Mouse (Mus musculus) CH12.LX (cell line): Measurements from ENCODE around the gene Pigo. TPM values are rescaled to one million over a fixed set of nuclear protein-coding genes. Genes with fewer than 3 reads are reported as not detected.
"Not testable (repeated sequence)": the region's sequence is repeated elsewhere in the genome, so short reads cannot be mapped to it uniquely, and the experiment has no call there.

Source experiments
- DNase-seq: peaks from one replicate; pipeline ENCODE4 v3.0.0-alpha.2; 2013; ENCODE audit errors: extremely low read depth
- H3K27ac ChIP-seq: 2 replicates; pipeline ENCODE4 v1.5.1; 2012; ENCODE audit warnings: low read depth, mild to moderate bottlenecking, control low read depth, moderate library complexity; ENCODE audit not compliant: insufficient read depth
- H3K27me3 ChIP-seq: replicated peaks from 2 replicates; pipeline ENCODE3; 2012; ENCODE audit warnings: inconsistent platforms
- H3K36me3 ChIP-seq, 2 experiments: replicated peaks in 1 of 2; 2 replicates each; pipeline versions ENCODE3 to v1.6.1; 2012; ENCODE audit warnings: inconsistent platforms in 1 of 2, low read length in 1 of 2, mild to moderate bottlenecking in 1 of 2, mixed read lengths in 1 of 2, moderate library complexity in 1 of 2; ENCODE audit not compliant: control insufficient read depth in 1 of 2, insufficient read depth in 1 of 2
- H3K4me1 ChIP-seq, 2 experiments: 2 replicates each; pipeline ENCODE4 v1.6.1; 2012; ENCODE audit warnings: inconsistent platforms in 1 of 2, moderate library complexity in 1 of 2; ENCODE audit not compliant: insufficient read depth in 2 of 2, control insufficient read depth in 1 of 2
- H3K4me2 ChIP-seq: 2 replicates; pipeline ENCODE4 v1.6.1; 2012; ENCODE audit warnings: low read depth, mild to moderate bottlenecking, control low read depth; ENCODE audit not compliant: poor library complexity, insufficient read depth, severe bottlenecking
- H3K4me3 ChIP-seq, 3 experiments: fragments of 150-350 bp in 1 of 3; sonication (generic) in 1 of 3; replicated peaks in 1 of 3; 2 replicates each; pipeline versions ENCODE3 to v1.5.1; 2011 to 2012; ENCODE audit warnings: low read depth in 2 of 3, low read length in 2 of 3, mild to moderate bottlenecking in 2 of 3, moderate library complexity in 2 of 3, control low read depth in 1 of 3, improper control_type of control experiment in 1 of 3, inconsistent platforms in 1 of 3, mixed read lengths in 1 of 3; ENCODE audit not compliant: poor library complexity in 1 of 3
- H3K79me2 ChIP-seq: replicated peaks from 2 replicates; pipeline ENCODE4 v1.6.1; 2012; ENCODE audit warnings: mild to moderate bottlenecking, moderate library complexity; ENCODE audit not compliant: control insufficient read depth, poor library complexity, insufficient read depth, severe bottlenecking; ENCODE audit errors: extremely low read depth
- H3K9ac ChIP-seq: 2 replicates; pipeline ENCODE4 v1.6.1; 2012; ENCODE audit warnings: low read depth, mild to moderate bottlenecking, control low read depth, moderate library complexity; ENCODE audit not compliant: insufficient read depth
- H3K9me3 ChIP-seq: replicated peaks from 2 replicates; pipeline ENCODE3; 2012; ENCODE audit warnings: low read length, inconsistent platforms, mixed read lengths
- CHD1 ChIP-seq: IDR thresholded peaks from 2 replicates; pipeline ENCODE4 v1.6.1; 2012; ENCODE audit warnings: low read depth, low read length, improper control_type of control experiment, inconsistent platforms
- CTCF ChIP-seq, 2 experiments: IDR thresholded peaks in 1 of 2; conservative IDR thresholded peaks in 1 of 2; 2 replicates each; pipeline ENCODE4 v1.5.1; 2011 to 2012; ENCODE audit warnings: low read depth in 2 of 2, low read length in 2 of 2, improper control_type of control experiment in 1 of 2, inconsistent platforms in 1 of 2, mild to moderate bottlenecking in 1 of 2, moderate library complexity in 1 of 2
- E2F4 ChIP-seq: IDR thresholded peaks from 2 replicates; pipeline ENCODE4 v1.6.1; 2011; ENCODE audit warnings: low read depth, low read length, improper control_type of control experiment; ENCODE audit not compliant: insufficient replicate concordance
- ETS1 ChIP-seq: conservative IDR thresholded peaks from 2 replicates; pipeline ENCODE4 v1.6.1; 2012; ENCODE audit warnings: low read depth, mild to moderate bottlenecking, inconsistent platforms, low read length, improper control_type of control experiment, moderate library complexity
- HCFC1 ChIP-seq: IDR thresholded peaks from 2 replicates; pipeline ENCODE4 v1.6.1; 2012; ENCODE audit warnings: low read depth, mild to moderate bottlenecking, inconsistent platforms, low read length, improper control_type of control experiment
- IRF4 ChIP-seq: IDR thresholded peaks from 2 replicates; pipeline ENCODE4 v1.6.1; 2014; ENCODE audit warnings: low read depth, mild to moderate bottlenecking, inconsistent platforms, low read length, improper control_type of control experiment
- JUN ChIP-seq: IDR thresholded peaks from 2 replicates; pipeline ENCODE4 v1.6.1; 2011; ENCODE audit warnings: low read depth, mild to moderate bottlenecking, low read length, improper control_type of control experiment, moderate library complexity; ENCODE audit not compliant: insufficient read depth
- JUND ChIP-seq: conservative IDR thresholded peaks from 2 replicates; pipeline ENCODE4 v1.6.1; 2011; ENCODE audit warnings: low read depth, low read length, improper control_type of control experiment
- MAZ ChIP-seq: IDR thresholded peaks from 2 replicates; pipeline ENCODE4 v1.6.1; 2012; ENCODE audit warnings: low read depth, mild to moderate bottlenecking, inconsistent platforms, low read length, improper control_type of control experiment, moderate library complexity
- MEF2A ChIP-seq: IDR thresholded peaks from 2 replicates; pipeline ENCODE4 v1.6.1; 2014; ENCODE audit warnings: low read depth, mild to moderate bottlenecking, inconsistent platforms, low read length, improper control_type of control experiment, borderline replicate concordance
- MYC ChIP-seq: IDR thresholded peaks from 2 replicates; pipeline ENCODE4 v1.6.1; 2011; ENCODE audit warnings: low read depth, mild to moderate bottlenecking, improper control_type of control experiment, low read length
- NELFE ChIP-seq: IDR thresholded peaks from 2 replicates; pipeline ENCODE4 v1.6.1; 2011; ENCODE audit warnings: low read depth, low read length, improper control_type of control experiment
- NRF1 ChIP-seq: IDR thresholded peaks from 2 replicates; pipeline ENCODE4 v1.6.1; 2014; ENCODE audit warnings: low read depth, mild to moderate bottlenecking, inconsistent platforms, low read length, improper control_type of control experiment, moderate library complexity
- PAX5 ChIP-seq: IDR thresholded peaks from 2 replicates; pipeline ENCODE4 v1.6.1; 2012; ENCODE audit warnings: low read length, inconsistent platforms, mixed read lengths
- POLR2AphosphoS2 ChIP-seq: IDR thresholded peaks from 2 replicates; pipeline ENCODE4 v1.6.1; 2011; ENCODE audit warnings: low read depth, low read length, improper control_type of control experiment
- RAD21 ChIP-seq: IDR thresholded peaks from 2 replicates; pipeline ENCODE4 v1.6.1; 2011; ENCODE audit warnings: low read depth, mild to moderate bottlenecking, low read length, improper control_type of control experiment, moderate library complexity
- SIN3A ChIP-seq: IDR thresholded peaks from 2 replicates; pipeline ENCODE4 v1.6.1; 2012; ENCODE audit warnings: low read length, improper control_type of control experiment, inconsistent platforms
- USF2 ChIP-seq: conservative IDR thresholded peaks from 2 replicates; pipeline ENCODE4 v1.6.1; 2011; ENCODE audit warnings: low read depth, low read length, improper control_type of control experiment
- ZC3H11A ChIP-seq: IDR thresholded peaks from 2 replicates; pipeline ENCODE4 v1.6.1; 2012; ENCODE audit warnings: low read depth, mild to moderate bottlenecking, inconsistent platforms, low read length, improper control_type of control experiment
- ZNF384 ChIP-seq: IDR thresholded peaks from 2 replicates; pipeline ENCODE4 v1.6.1; 2012; ENCODE audit warnings: low read depth, low read length, improper control_type of control experiment, inconsistent platforms
- dilution Hi-C: fragments of 300-500 bp; cut with MboI; formaldehyde crosslinking; loops from 2 replicates; pipeline ENCODE4 v1.14.3; 2020; ENCODE audit warnings: low sequenced_read_pairs; ENCODE audit not compliant: extremely low pct_unique_long_range_greater_than_20kb, extremely low pct_ligation_motif_present
- in situ Hi-C: fragments of 300-500 bp; cut with MboI; formaldehyde crosslinking; loops from 3 replicates; pipeline ENCODE4 v1.14.3; 2019; ENCODE audit warnings: low sequenced_read_pairs, low pct_ligation_motif_present, low pct_unique_long_range_greater_than_20kb, mixed read lengths
- polyA plus RNA-seq: library from polyadenylated mRNA; unstranded; fragments of >175 nt; gene quantifications from 2 replicates; pipeline ENCODE4 v1.2.1, GENCODE M21; 2012; ENCODE audit warnings: low read depth; ENCODE audit not compliant: insufficient read length
- total RNA-seq, 2 experiments: library from RNA; depleted of rRNA; stranded (reverse); fragments of 300-350 nt in 1 of 2; fragments of >200 nt in 1 of 2; gene quantifications; 2 replicates each; pipeline ENCODE4 v1.2.3; 2012 to 2014

Pigo gene
- total and polyA plus RNA-seq, 3 experiments = 8.0 to 19.4 (median 18.7) TPM

DNA sequence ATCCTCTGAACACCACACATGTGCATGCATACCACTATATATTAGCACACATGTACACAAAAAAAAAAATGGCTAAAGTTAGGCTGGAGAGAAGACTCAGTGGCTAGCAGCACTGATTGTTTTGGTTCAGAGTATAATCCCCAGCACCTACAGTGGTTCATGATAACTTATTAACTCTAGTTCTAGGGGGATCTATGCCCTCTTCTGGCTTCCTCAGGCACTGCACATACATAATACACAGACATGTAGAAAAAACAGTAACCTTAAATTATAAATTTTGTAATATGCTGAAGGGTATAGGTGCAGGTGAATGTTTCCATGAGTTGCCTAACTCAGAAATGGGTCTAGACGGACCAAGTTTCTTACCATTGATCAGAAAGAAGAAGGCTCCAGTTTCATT, 37.3 kb downstream of the Pigo start:
- H3K4me1 ChIP-seq = no peaks in the 10 kb centered on the region
- dilution Hi-C loops (no loop called here), in situ Hi-C loops (no loop called here)
- peaks cover 86 to 96% of the 10 kb centered on the region in 2 experiments for H3K36me3 ChIP-seq
- no peak overlapping the region for H3K9ac ChIP-seq
- DNase-seq = peak; percentile 15
- no peak overlapping the region for H3K27ac ChIP-seq
- TF ChIP-seq CHD1 = no peak
- no peak for TF ChIP-seq NELFE
- peak; percentile 15 to 28; a peak in 3 of 4 replicates for TF ChIP-seq CTCF (conservative IDR thresholded peaks at IDR 0.05 in 1 of 2, IDR thresholded peaks at IDR 0.05 in 1 of 2; ENCODE audit: low read depth in 2 of 2, low read length in 2 of 2)
- TF ChIP-seq ZNF384 = no peak
- no peak for TF ChIP-seq ZC3H11A
- TF ChIP-seq RAD21 = no peak
- H3K27me3 ChIP-seq = no peaks in the 10 kb centered on the region
- H3K79me2 ChIP-seq = peaks cover 22% of the 10 kb centered on the region
- no peaks in the 10 kb centered on the region for H3K9me3 ChIP-seq
- no peak overlapping the region for H3K4me2 ChIP-seq
- no peak overlapping the region for H3K4me3 ChIP-seq

DNA sequence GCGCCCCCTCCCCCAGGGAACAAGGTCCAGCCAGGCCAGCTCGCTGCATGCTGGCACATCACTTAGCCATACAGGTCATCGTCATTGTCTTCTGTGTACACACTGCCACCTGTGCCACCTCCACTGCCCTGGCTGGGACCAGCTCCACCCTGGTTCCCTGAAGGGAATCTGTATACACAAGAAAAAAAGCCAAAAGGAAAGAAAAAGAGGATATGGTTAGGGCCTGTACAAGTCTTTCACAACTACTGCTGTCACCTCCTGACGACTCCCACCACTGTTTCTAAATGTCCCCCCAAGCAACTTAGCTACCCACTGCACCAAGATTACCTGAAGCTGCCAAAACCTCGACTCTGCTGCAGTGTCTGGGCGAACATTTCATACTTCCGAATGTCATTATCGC, 45.2 kb downstream of the Pigo start:
- H3K27me3 ChIP-seq, H3K79me2 ChIP-seq, in situ Hi-C loops, H3K9ac ChIP-seq, H3K27ac ChIP-seq, H3K4me1 ChIP-seq, dilution Hi-C loops, DNase-seq, H3K4me3 ChIP-seq, H3K9me3 ChIP-seq, H3K4me2 ChIP-seq: not testable (repeated sequence)
- peaks cover 53 to 82% of the 10 kb centered on the region in 2 experiments for H3K36me3 ChIP-seq

DNA sequence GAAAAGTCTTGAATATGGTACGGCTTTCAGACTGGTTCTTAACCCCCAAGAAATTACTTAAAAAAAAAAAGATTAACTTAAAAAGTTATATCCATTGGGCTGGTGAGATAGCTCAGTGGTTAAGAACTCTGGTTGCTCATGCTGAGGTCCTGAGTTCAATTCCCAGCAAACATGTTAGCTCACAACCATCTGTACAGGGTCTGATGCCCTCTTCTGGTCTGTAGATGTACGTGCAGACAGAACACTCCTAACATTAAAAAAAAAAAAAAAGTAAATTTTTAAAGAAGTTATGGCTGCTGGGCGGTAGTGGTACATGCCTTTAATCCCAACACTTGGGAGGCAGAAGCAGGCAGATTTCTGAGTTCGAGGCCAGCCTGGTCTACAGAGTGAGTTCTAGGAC, 47.6 kb downstream of the Pigo start:
- peaks cover 32 to 71% of the 10 kb centered on the region in 2 experiments for H3K36me3 ChIP-seq
- H3K4me2 ChIP-seq = no peak overlapping the region

DNA sequence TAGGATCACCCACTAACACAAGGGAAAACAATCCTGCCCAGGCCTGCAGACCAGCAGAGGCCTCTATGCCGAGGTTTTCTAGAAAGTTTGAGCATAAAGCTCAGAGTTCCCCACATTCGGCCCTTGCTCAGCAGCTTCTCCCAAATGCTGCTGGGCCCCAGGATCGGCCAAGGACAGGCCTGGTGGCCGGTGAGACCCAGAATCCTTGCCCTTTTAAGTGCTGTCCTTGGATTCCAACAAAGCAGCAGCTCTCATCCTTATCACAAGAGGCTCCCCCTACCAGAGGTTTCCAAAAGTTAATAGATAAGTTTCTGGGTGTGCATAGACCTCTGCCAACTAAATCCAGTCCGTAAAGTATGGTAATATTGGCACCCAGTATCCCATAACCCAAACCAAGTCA, 51.8 kb downstream of the Pigo start:
- no peak overlapping the region for H3K9ac ChIP-seq
- dilution Hi-C loops = no loop called here
- H3K4me2 ChIP-seq = no peak overlapping the region
- no peaks in the 10 kb centered on the region for H3K27me3 ChIP-seq
- no peaks in the 10 kb centered on the region for H3K9me3 ChIP-seq
- H3K4me1 ChIP-seq = no peaks in the 10 kb centered on the region
- peaks cover 12 to 43% of the 10 kb centered on the region in 2 experiments for H3K36me3 ChIP-seq
- in situ Hi-C loops = no loop called here
- no peak for DNase-seq
- no peaks in the 10 kb centered on the region for H3K79me2 ChIP-seq
- no peak overlapping the region for H3K4me3 ChIP-seq
- H3K27ac ChIP-seq = no peak overlapping the region
- no peak for TF ChIP-seq IRF4
- TF ChIP-seq MEF2A = no peak
- TF ChIP-seq ETS1 = no peak
- no peak for TF ChIP-seq MYC
- TF ChIP-seq PAX5 = no peak
- TF ChIP-seq JUND = no peak
- TF ChIP-seq NRF1 = no peak
- no peak for TF ChIP-seq MAZ
- no peak for TF ChIP-seq USF2
- TF ChIP-seq SIN3A = no peak
- no peak for TF ChIP-seq E2F4
- no peak for TF ChIP-seq JUN
- no peak for TF ChIP-seq ZNF384
- no peak for TF ChIP-seq POLR2AphosphoS2

More for the DNA sequence above, 47.6 kb downstream of the Pigo start:
- peak; percentile 88 for TF ChIP-seq ZNF384
- peak in 1 of 2 experiments; percentile 34; a peak in 2 of 4 replicates for TF ChIP-seq CTCF (conservative IDR thresholded peaks at IDR 0.05 in 1 of 2, IDR thresholded peaks at IDR 0.05 in 1 of 2; ENCODE audit: low read depth in 2 of 2, low read length in 2 of 2)
- no peak for TF ChIP-seq HCFC1
- TF ChIP-seq IRF4 = no peak
- peak; percentile 30 for DNase-seq
- Histone ChIP-seq H3K4me3 (no peak overlapping the region), H3K9me3 (no peaks in the 10 kb centered on the region), H3K79me2 (no peaks in the 10 kb centered on the region), H3K9ac (no peak overlapping the region), H3K4me1 (no peaks in the 10 kb centered on the region), H3K27me3 (no peaks in the 10 kb centered on the region), H3K27ac (no peak overlapping the region)
- dilution Hi-C loops (no loop called here), in situ Hi-C loops (no loop called here)
